Mouse (Mus musculus) liver, embryonic 15.5 days (tissue): ENCODE results near the gene Arhgap40. TPM values are rescaled to one million over a fixed set of nuclear protein-coding genes. Genes with fewer than 3 reads are reported as not detected.
A peak's percentile ranks its signal among the peaks of the same experiment; 100 is the strongest.

ENCODE experiments used
- ATAC-seq: fragments of 200-750 bp; cut with Nextera tagmentation; 2 replicates; pipeline ENCODE4 v1.8.0; 2017; ENCODE audit warnings: moderate number of reproducible peaks, mild to moderate bottlenecking, moderate library complexity; ENCODE audit not compliant: insufficient read depth
- H3K27ac ChIP-seq: fragments of 300-500 bp; sonication (generic); replicated peaks from 2 replicates; pipeline ENCODE4 v1.5.1; 2015; ENCODE audit warnings: mild to moderate bottlenecking, inconsistent platforms
- H3K27me3 ChIP-seq: fragments of 300-500 bp; sonication (generic); 2 replicates; pipeline ENCODE4 v1.6.1; 2015; ENCODE audit warnings: mild to moderate bottlenecking, inconsistent platforms
- H3K36me3 ChIP-seq: fragments of 300-500 bp; sonication (generic); replicated peaks from 2 replicates; pipeline ENCODE4 v1.6.1; 2015; ENCODE audit warnings: moderate library complexity, mild to moderate bottlenecking, inconsistent platforms
- H3K4me1 ChIP-seq: fragments of 300-500 bp; sonication (generic); replicated peaks from 2 replicates; pipeline ENCODE4 v1.6.1; 2015; ENCODE audit warnings: inconsistent platforms
- H3K4me2 ChIP-seq: fragments of 300-500 bp; sonication (generic); 2 replicates; pipeline ENCODE4 v1.6.1; 2015; ENCODE audit warnings: moderate library complexity, mild to moderate bottlenecking, inconsistent platforms
- H3K4me3 ChIP-seq: fragments of 300-500 bp; sonication (generic); replicated peaks from 2 replicates; pipeline ENCODE4 v1.5.1; 2015; ENCODE audit warnings: mild to moderate bottlenecking, inconsistent platforms
- H3K9ac ChIP-seq: fragments of 300-500 bp; sonication (generic); 2 replicates; pipeline ENCODE4 v1.6.1; 2015; ENCODE audit warnings: moderate library complexity, mild to moderate bottlenecking, inconsistent platforms
- H3K9me3 ChIP-seq: fragments of 300-500 bp; sonication (generic); replicated peaks from 2 replicates; pipeline ENCODE4 v1.6.1; 2016; ENCODE audit warnings: inconsistent platforms
- WGBS: fragments of 180-500 bp; shearing (Covaris S2); methylation state at CpG from one replicate; pipeline ENCODE4 v1.1.7; 2015; ENCODE audit warnings: mixed read lengths; ENCODE audit not compliant: insufficient replicate concordance; 5-methylcytosine and 5-hydroxymethylcytosine counted together
- polyA plus RNA-seq: library from polyadenylated mRNA; unstranded; fragments of >200 nt; fragmentation: Nextera tagmentation; extraction: Ambion mirVana; gene quantifications from 2 replicates; pipeline ENCODE4 v1.2.1, GENCODE M21; 2015

Arhgap40 gene
- polyA plus RNA-seq, 1 experiment from 2014 or later, result 0.09 TPM

DNA sequence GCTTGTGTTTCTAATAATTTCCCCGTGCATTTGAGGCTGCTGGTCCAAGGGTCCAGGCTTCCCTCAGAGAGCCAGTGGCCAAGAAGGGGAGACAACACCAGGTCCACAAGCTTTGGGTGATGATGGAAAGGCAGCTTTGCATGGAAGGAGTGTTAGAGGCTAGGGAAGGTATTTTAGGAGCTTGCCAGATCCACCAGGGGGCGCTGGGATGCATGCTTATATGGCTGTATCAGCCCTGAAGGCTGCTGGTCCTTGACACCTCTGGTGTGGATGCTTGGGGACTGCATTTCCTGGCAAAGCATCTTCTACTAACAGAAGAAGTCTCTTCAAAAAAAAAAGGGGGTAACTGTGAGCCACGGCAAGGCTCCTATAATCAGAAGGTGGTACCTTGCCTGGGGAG, 37.5 kb downstream of the Arhgap40 start:
- peaks cover 61% of the 10 kb centered on the region for H3K27me3 ChIP-seq
- H3K36me3 ChIP-seq, result no peaks in the 10 kb centered on the region
- H3K9ac ChIP-seq, result no peak overlapping the region
- H3K27ac ChIP-seq, result no peak overlapping the region
- H3K4me1 ChIP-seq, result no peaks in the 10 kb centered on the region
- ATAC-seq, result no peak
- no peak overlapping the region for H3K4me3 ChIP-seq
- no peaks in the 10 kb centered on the region for H3K9me3 ChIP-seq
- 3% methylated on average over 3 of the region's 3 CpGs for WGBS
- H3K4me2 ChIP-seq, result no peak overlapping the region

DNA sequence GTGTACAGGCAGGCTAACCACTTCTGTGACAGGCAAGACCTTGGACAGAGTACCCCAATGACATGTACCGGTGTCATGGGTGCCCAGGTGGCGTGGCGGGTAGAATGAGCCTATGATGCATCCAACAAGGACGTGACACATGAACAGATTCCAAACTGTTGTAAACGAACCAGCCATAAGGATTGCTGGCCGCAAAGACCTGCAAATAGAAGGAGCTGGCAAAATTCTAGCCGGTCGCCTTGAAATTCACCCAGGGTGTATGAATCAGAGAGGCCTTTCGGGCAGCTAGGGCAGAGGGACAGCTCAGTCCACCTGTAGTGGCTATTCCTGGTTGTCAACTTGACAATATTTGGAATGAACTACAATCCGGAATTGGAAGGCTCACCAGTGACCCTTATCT, 41.8 kb downstream of the Arhgap40 start:
- Histone ChIP-seq H3K4me3 (no peak overlapping the region), H3K9me3 (no peaks in the 10 kb centered on the region), H3K36me3 (no peaks in the 10 kb centered on the region), H3K4me1 (peaks cover 5% of the 10 kb centered on the region; the same call in 1 of the 2 replicates), H3K4me2 (no peak overlapping the region), H3K27ac (no peak overlapping the region), H3K27me3 (peaks cover 59% of the 10 kb centered on the region), H3K9ac (no peak overlapping the region)
- WGBS, result 10% methylated on average over 10 of the region's 10 CpGs
- no peak for ATAC-seq

DNA sequence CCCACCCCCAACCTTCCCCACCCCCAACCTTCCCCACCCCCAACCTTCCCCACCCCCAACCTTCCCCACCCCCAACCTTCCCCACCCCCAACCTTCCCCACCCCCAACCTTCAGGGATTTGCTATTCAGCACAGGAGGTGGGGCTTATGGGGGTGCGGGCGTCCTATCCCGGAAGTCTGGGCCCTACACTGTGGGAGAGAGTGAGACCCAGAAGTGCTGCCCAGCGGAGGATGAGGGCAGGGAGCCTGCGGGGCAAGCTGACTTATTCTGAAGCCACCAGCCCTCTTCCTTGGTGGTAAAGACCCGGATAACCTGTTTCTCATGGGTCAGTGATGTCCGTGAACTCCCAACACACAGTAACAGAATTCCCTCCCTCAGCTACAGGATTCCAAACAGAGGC, 42.7 kb downstream of the Arhgap40 start:
- Histone ChIP-seq H3K27me3 (peaks cover 53% of the 10 kb centered on the region), H3K4me1 (peaks cover 5% of the 10 kb centered on the region; the same call in 1 of the 2 replicates), H3K27ac (no peak overlapping the region), H3K36me3 (no peaks in the 10 kb centered on the region), H3K9ac (no peak overlapping the region), H3K4me2 (no peak overlapping the region), H3K9me3 (no peaks in the 10 kb centered on the region), H3K4me3 (no peak overlapping the region)
- WGBS, result 3% methylated on average over 7 of the region's 7 CpGs
- no peak for ATAC-seq

DNA sequence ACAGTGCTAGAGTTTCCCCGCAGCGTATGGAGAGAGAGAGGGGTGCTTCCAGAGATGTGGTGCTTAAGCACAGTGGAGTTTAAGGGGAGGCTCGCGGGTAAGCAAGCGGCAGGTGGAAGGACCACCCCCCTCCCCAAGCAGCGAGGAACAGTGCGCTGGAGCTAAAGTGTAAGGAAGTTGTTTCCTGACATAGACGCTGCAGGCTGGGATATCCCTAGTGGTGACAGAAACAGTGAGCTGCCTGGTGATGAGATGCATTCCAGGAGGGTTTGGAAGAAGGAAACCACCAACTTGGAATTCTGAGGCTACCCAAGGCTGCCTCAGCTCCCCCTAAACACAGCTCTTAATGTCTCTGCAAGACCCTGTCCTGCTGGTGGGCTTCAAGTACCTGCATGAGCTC, 43.2 kb downstream of the Arhgap40 start:
- H3K4me1 ChIP-seq, result peaks cover 5% of the 10 kb centered on the region; the same call in 1 of the 2 replicates
- no peak overlapping the region for H3K27ac ChIP-seq
- WGBS, result 3% methylated on average over 8 of the region's 8 CpGs
- no peak overlapping the region for H3K9ac ChIP-seq
- H3K9me3 ChIP-seq, result no peaks in the 10 kb centered on the region
- no peak for ATAC-seq
- no peak overlapping the region for H3K4me3 ChIP-seq
- peak overlapping the region; percentile 39 for H3K4me2 ChIP-seq
- peaks cover 51% of the 10 kb centered on the region for H3K27me3 ChIP-seq
- H3K36me3 ChIP-seq, result no peaks in the 10 kb centered on the region

DNA sequence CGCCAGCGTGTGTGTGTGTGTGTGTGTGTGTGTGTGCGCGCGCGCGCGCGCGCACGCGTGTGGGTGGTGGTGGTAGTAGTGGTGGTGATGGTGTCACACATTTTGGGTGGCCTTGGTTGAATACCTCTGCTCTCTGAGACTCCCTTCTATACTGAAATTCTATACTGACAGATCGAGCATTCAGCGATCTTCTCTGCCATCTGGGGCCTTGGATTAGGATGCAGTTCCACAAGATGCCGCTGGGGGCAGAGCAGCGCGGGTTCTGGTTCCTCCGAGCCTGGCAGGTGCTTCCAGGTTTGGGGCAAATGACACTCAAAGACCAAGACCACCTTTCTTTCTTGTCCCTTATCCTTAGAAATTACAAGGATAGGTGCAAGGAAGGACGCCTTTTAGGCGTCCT, 43.6 kb downstream of the Arhgap40 start:
- Histone ChIP-seq H3K4me2 (peak overlapping the region; percentile 39), H3K9ac (no peak overlapping the region), H3K36me3 (no peaks in the 10 kb centered on the region), H3K4me1 (peaks cover 5% of the 10 kb centered on the region; the same call in 1 of the 2 replicates), H3K4me3 (no peak overlapping the region), H3K9me3 (no peaks in the 10 kb centered on the region), H3K27me3 (peaks cover 52% of the 10 kb centered on the region), H3K27ac (no peak overlapping the region)
- no peak for ATAC-seq
- WGBS, result 3% methylated on average over 20 of the region's 20 CpGs

DNA sequence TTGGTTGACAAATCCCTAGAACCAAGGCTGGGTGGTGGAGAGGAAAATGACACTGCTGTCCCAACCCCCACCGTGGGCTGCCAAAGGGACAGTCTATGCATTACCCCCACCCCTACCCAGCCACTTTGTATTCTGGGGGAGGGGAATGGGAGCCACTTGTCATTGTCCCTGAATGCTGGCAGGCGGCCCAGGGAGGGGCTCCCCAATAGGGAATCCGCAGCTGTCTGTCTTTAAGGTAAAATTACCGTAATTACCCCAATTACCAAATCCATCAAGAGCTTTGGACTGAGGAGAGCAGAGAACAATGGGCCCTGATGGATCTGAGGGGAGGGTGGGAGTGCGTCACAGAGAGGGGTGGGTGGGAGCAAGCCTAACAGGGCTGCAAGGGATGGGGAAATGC, 44.2 kb downstream of the Arhgap40 start:
- Histone ChIP-seq H3K36me3 (no peaks in the 10 kb centered on the region), H3K4me2 (no peak overlapping the region), H3K4me1 (peaks cover 5% of the 10 kb centered on the region; the same call in 1 of the 2 replicates), H3K9ac (no peak overlapping the region), H3K27ac (no peak overlapping the region), H3K4me3 (no peak overlapping the region), H3K27me3 (peaks cover 49% of the 10 kb centered on the region), H3K9me3 (no peaks in the 10 kb centered on the region)
- ATAC-seq, result no peak
- WGBS, result 19% methylated on average over 5 of the region's 5 CpGs

DNA sequence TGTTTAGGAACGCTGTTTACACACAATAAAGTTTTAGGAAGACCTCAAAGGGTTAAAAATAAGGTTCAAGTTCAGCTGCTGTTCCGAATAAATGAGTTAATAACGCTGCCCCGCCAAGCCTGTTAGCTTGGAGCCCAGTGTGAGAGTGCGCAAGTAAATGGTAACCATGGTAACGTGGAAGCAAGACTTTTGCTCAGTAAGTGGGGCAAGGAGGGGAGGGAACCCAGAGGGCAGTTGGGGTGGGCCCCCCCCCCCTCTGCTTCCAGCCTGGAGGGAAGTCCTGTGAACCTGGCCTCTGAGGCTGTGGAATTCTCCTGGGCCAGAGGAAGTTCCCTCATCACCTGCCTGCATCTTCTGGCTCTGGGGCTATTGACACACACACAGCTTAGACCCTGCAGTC, 47.3 kb downstream of the Arhgap40 start:
- H3K4me3 ChIP-seq, result no peak overlapping the region
- ATAC-seq, result no peak
- H3K9ac ChIP-seq, result no peak overlapping the region
- 52% methylated on average over 6 of the region's 6 CpGs for WGBS
- H3K27ac ChIP-seq, result no peak overlapping the region
- no peaks in the 10 kb centered on the region for H3K36me3 ChIP-seq
- no peaks in the 10 kb centered on the region for H3K9me3 ChIP-seq
- peaks cover 28% of the 10 kb centered on the region for H3K27me3 ChIP-seq
- no peak overlapping the region for H3K4me2 ChIP-seq
- H3K4me1 ChIP-seq, result peaks cover 5% of the 10 kb centered on the region; the same call in 1 of the 2 replicates

DNA sequence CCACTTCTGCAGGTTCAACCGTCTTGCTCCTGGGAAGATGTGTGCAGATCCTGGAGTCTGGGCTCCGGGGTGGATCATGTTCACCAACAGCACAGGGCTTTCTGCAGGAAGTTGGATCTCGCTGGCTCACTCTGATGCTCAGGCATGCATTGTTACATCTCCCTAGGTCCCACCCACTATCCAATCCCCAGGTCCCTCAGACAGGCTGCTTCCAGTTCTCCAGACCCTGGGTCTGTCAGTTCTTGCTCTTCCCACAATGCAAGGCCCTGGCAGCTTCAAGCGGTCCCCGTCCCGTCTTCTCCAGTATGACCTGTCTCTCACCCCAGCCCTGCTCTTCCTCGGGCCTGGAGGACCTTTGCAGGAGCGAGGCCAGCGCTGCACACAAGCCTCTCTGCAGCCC, 48.2 kb downstream of the Arhgap40 start:
- Histone ChIP-seq H3K27me3 (peaks cover 27% of the 10 kb centered on the region), H3K9ac (no peak overlapping the region), H3K36me3 (no peaks in the 10 kb centered on the region), H3K27ac (no peak overlapping the region), H3K4me1 (peaks cover 3% of the 10 kb centered on the region; the same call in 1 of the 2 replicates), H3K4me3 (no peak overlapping the region), H3K9me3 (no peaks in the 10 kb centered on the region), H3K4me2 (no peak overlapping the region)
- no peak for ATAC-seq
- 14% methylated on average over 9 of the region's 9 CpGs for WGBS

DNA sequence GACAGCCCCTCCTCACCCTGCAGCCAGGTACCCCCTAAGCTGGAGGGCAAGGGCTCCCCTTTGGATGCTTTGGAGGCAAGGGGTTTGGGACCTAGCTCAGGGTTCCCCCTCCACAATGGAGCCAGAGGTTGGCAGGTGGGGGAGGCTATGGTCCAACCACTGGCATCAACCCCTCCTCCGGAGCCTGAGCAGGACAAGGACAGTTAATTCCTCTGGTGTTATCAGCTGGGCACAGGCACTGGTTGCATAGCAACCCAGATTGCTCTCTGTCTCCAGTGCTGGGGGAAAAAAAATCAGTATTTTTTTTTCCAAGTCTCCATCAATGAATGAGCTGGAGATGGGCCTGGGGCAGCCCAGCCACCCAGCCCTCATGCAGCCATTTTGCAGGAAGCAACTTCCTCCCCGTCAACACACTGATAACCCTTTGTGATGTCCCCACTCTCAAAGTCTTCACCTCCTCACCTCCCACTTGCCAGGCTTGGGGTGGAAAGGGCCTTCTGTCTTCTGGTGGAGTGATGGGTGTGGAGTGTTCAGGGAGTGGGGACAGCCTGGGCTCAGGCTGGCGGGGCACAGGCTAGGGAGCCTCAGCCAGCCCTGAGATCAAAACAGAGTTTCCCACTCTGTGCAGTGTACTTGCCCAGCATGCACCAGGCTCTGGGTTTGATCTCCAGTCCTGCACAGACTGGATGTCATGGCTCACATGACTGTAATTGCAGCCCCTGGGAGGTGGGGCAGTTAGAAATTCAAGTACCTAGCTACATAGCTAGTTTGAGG, 49.0 kb downstream of the Arhgap40 start:
- ATAC-seq, result no peak
- H3K4me2 ChIP-seq, result no peak overlapping the region
- H3K4me3 ChIP-seq, result no peak overlapping the region
- H3K36me3 ChIP-seq, result no peaks in the 10 kb centered on the region
- H3K27ac ChIP-seq, result no peak overlapping the region
- peaks cover 21% of the 10 kb centered on the region for H3K27me3 ChIP-seq
- no peaks in the 10 kb centered on the region for H3K4me1 ChIP-seq
- H3K9ac ChIP-seq, result no peak overlapping the region
- 19% methylated on average over 3 of the region's 3 CpGs for WGBS
- H3K9me3 ChIP-seq, result no peaks in the 10 kb centered on the region

DNA sequence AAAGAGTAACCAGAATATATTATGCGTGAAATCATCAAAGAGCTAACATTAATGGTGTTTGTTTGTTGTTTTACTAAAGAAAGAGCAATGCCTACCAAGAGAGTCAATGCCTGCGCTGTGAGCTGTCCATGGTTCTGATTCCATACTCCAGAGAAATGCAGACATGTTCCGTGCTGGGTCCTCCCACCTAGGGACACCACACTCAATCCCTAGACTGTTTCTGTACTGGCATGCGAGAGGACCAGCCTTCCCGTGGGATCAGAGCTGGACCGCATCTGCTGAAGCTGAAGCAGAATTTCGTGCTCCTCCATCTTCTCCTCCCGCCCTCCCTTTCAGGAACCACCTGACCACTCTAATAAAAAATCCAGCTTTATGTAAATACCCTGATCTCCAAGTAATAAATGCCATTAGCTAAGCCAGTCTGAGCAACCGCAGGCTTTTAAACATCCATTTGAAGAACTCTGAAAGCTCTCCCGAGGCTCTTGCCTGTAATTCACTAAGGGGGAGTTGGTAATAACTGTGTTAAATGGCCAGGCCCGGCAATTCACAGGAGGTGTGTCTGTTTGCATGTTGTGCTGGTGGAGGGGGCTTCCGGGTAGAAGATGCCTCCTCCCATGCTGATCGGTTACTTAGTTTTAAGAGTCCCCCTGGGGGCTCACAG, 58.0 kb downstream of the Arhgap40 start:
- Histone ChIP-seq H3K36me3 (no peaks in the 10 kb centered on the region), H3K27ac (no peak overlapping the region), H3K27me3 (peaks cover 4% of the 10 kb centered on the region), H3K4me3 (no peak overlapping the region), H3K4me1 (no peaks in the 10 kb centered on the region), H3K9ac (no peak overlapping the region), H3K4me2 (no peak overlapping the region), H3K9me3 (no peaks in the 10 kb centered on the region)
- no peak for ATAC-seq
- 22% methylated on average over 13 of the region's 13 CpGs for WGBS

DNA sequence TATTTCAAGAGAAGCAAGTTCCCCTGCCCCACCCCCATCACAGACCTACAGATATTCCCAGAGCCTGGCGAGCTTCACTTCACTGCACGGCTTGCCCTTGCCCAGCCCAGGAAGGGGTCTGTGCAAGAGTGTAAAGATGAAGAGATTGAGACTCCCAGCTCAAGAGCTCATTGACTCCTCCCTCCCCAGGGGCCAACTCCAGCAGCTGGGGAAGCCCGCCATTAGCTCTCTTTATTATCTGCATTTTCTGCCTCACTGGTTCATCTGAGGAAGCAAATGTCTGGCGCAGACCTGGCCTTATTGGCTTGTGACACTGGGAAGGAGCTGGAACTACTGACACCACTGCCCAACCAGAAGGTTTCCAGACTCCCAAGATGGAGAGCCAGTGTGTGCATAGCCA, 67.4 kb downstream of the Arhgap40 start:
- no peak overlapping the region for H3K9ac ChIP-seq
- H3K9me3 ChIP-seq, result no peaks in the 10 kb centered on the region
- H3K27me3 ChIP-seq, result peaks cover 10% of the 10 kb centered on the region; the same call in 1 of the 2 replicates
- no peak overlapping the region for H3K4me2 ChIP-seq
- no peaks in the 10 kb centered on the region for H3K36me3 ChIP-seq
- peaks cover 4% of the 10 kb centered on the region for H3K4me1 ChIP-seq
- H3K27ac ChIP-seq, result no peak overlapping the region
- 49% methylated on average over 4 of the region's 4 CpGs for WGBS
- ATAC-seq, result no peak
- H3K4me3 ChIP-seq, result no peak overlapping the region
